Mouse (Mus musculus) heart, embryonic 13.5 days (tissue): ENCODE data around the gene Krtap3-2. TPM values are rescaled to one million over a fixed set of nuclear protein-coding genes. Genes with fewer than 3 reads are reported as not detected.

Source experiments
- ATAC-seq: fragments of 200-750 bp; cut with Nextera tagmentation; 2 replicates; pipeline ENCODE4 v1.8.0; 2017; ENCODE audit warnings: moderate TSS enrichment; ENCODE audit not compliant: insufficient number of reproducible peaks, low FRiP score, low TSS enrichment; ENCODE audit errors: extremely low read depth
- H3K27ac ChIP-seq: fragments of 300-500 bp; sonication (generic); replicated peaks from 2 replicates; pipeline ENCODE4 v1.5.1; 2015; ENCODE audit warnings: moderate library complexity, mild to moderate bottlenecking, inconsistent platforms
- H3K27me3 ChIP-seq: fragments of 300-500 bp; sonication (generic); replicated peaks from 2 replicates; pipeline ENCODE4 v1.6.1; 2015; ENCODE audit warnings: mild to moderate bottlenecking, inconsistent platforms
- H3K36me3 ChIP-seq: fragments of 300-500 bp; sonication (generic); 2 replicates; pipeline ENCODE4 v1.6.1; 2015; ENCODE audit warnings: mild to moderate bottlenecking, inconsistent platforms
- H3K4me1 ChIP-seq: fragments of 300-500 bp; sonication (generic); 2 replicates; pipeline ENCODE4 v1.6.1; 2015; ENCODE audit warnings: inconsistent platforms
- H3K4me2 ChIP-seq: fragments of 300-500 bp; sonication (generic); 2 replicates; pipeline ENCODE4 v1.6.1; 2015; ENCODE audit warnings: inconsistent platforms, mild to moderate bottlenecking, moderate library complexity
- H3K4me3 ChIP-seq: fragments of 300-500 bp; sonication (generic); 2 replicates; pipeline ENCODE4 v1.5.1; 2015; ENCODE audit warnings: moderate library complexity, mild to moderate bottlenecking, inconsistent platforms
- H3K9ac ChIP-seq: fragments of 300-500 bp; sonication (generic); 2 replicates; pipeline ENCODE4 v1.6.1; 2015; ENCODE audit warnings: inconsistent platforms, mild to moderate bottlenecking, moderate library complexity
- H3K9me3 ChIP-seq: fragments of 300-500 bp; sonication (generic); 2 replicates; pipeline ENCODE4 v1.6.1; 2016; ENCODE audit warnings: inconsistent platforms
- WGBS: fragments of 180-500 bp; shearing (Covaris S2); methylation state at CpG from one replicate; pipeline ENCODE4 v1.1.7; 2015; ENCODE audit warnings: mixed read lengths; 5-methylcytosine and 5-hydroxymethylcytosine counted together
- polyA plus RNA-seq: library from polyadenylated mRNA; unstranded; fragments of >200 nt; fragmentation: Nextera tagmentation; extraction: Ambion mirVana; gene quantifications from 2 replicates; pipeline ENCODE4 v1.2.1, GENCODE M21; 2015

The Krtap3-2 gene
- polyA plus RNA-seq, 1 experiment from 2014 or later, result not detected

- WGBS, result 74% methylated on average over 6 of the region's 6 CpGs
- H3K9ac ChIP-seq, result no peak overlapping the region
- no peak for ATAC-seq
- no peaks in the 10 kb centered on the region for H3K36me3 ChIP-seq
- no peak overlapping the region for H3K27ac ChIP-seq
- no peaks in the 10 kb centered on the region for H3K27me3 ChIP-seq
- peaks cover 4% of the 10 kb centered on the region; the same call in 1 of the 2 replicates for H3K4me1 ChIP-seq
- H3K9me3 ChIP-seq, result no peaks in the 10 kb centered on the region
- no peak overlapping the region for H3K4me2 ChIP-seq
- no peak overlapping the region for H3K4me3 ChIP-seq
Measured at GRCm38 (mm10) chr11:99562580-99562979, 5.9 kb upstream of the Krtap3-2 start.

- Histone ChIP-seq H3K4me1 (peaks cover 4% of the 10 kb centered on the region; the same call in 1 of the 2 replicates), H3K9me3 (no peaks in the 10 kb centered on the region), H3K27me3 (no peaks in the 10 kb centered on the region), H3K4me2 (no peak within 1 kb of the TSS), H3K9ac (no peak within 1 kb of the TSS), H3K36me3 (no peaks in the 10 kb centered on the region), H3K27ac (no peak within 1 kb of the TSS), H3K4me3 (no peak within 1 kb of the TSS)
- no peak for ATAC-seq
- WGBS, result 81% methylated on average over 9 of the region's 9 CpGs
Measured at GRCm38 (mm10) chr11:99559366-99559765, 2.7 kb upstream of the Krtap3-2 start, which contains the start of gene Gm11939. Gene Gm11939 (minus strand): TSS chr11:99559466.

- WGBS, result 68% methylated on average over 3 of the region's 3 CpGs
- no peak for ATAC-seq
Measured at GRCm38 (mm10) chr11:99557976-99558745, 1.5 kb upstream of the Krtap3-2 start.

DNA sequence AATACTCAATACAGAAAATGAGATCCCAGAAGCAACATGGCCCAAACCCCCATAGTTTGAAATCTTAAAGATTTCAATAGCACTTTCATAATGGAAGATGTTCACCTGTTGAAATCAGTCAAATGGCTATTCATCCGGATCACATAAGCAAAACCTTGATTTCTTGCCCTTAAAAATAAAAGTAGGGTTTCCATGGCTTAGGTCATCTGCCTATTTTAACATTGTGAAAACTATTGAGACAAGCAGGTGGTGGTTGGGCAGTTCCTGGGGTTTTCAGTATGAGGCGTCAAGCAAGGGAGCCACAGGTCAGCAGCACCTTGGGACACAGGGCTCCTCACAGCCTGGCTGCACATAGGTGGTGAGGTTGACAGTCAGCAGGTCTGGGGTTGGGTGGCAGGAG lies 458 bp downstream of the Krtap3-2 start:
- no peak overlapping the region for H3K27ac ChIP-seq
- no peak overlapping the region for H3K4me3 ChIP-seq
- H3K4me1 ChIP-seq, result peaks cover 4% of the 10 kb centered on the region; the same call in 1 of the 2 replicates
- 77% methylated on average over 2 of the region's 2 CpGs for WGBS
- H3K4me2 ChIP-seq, result no peak overlapping the region
- H3K9ac ChIP-seq, result no peak overlapping the region
- ATAC-seq, result no peak
- no peaks in the 10 kb centered on the region for H3K36me3 ChIP-seq
- H3K9me3 ChIP-seq, result no peaks in the 10 kb centered on the region
- no peaks in the 10 kb centered on the region for H3K27me3 ChIP-seq

More at GRCm38 (mm10) chr11:99557976-99558745, 1.5 kb upstream of the Krtap3-2 start:
- Histone ChIP-seq H3K9me3 (no peaks in the 10 kb centered on the region), H3K4me1 (peaks cover 4% of the 10 kb centered on the region; the same call in 1 of the 2 replicates), H3K9ac (no peak overlapping the region), H3K27me3 (no peaks in the 10 kb centered on the region), H3K4me3 (no peak overlapping the region), H3K4me2 (no peak overlapping the region), H3K36me3 (no peaks in the 10 kb centered on the region), H3K27ac (no peak overlapping the region)

- Histone ChIP-seq H3K9ac (no peak within 1 kb of the TSS), H3K4me3 (no peak within 1 kb of the TSS), H3K27ac (no peak within 1 kb of the TSS), H3K9me3 (peaks cover 3% of the 10 kb centered on the region; the same call in 1 of the 2 replicates), H3K4me1 (no peaks in the 10 kb centered on the region), H3K4me2 (no peak within 1 kb of the TSS), H3K27me3 (no peaks in the 10 kb centered on the region), H3K36me3 (no peaks in the 10 kb centered on the region)
- ATAC-seq, result no peak
- WGBS, result 57% methylated on average over 4 of the region's 4 CpGs
Measured at GRCm38 (mm10) chr11:99550765-99551164, 5.9 kb downstream of the Krtap3-2 start, which contains the start of gene Krtap3-3. Gene Krtap3-3 (minus strand): TSS chr11:99550865.

DNA sequence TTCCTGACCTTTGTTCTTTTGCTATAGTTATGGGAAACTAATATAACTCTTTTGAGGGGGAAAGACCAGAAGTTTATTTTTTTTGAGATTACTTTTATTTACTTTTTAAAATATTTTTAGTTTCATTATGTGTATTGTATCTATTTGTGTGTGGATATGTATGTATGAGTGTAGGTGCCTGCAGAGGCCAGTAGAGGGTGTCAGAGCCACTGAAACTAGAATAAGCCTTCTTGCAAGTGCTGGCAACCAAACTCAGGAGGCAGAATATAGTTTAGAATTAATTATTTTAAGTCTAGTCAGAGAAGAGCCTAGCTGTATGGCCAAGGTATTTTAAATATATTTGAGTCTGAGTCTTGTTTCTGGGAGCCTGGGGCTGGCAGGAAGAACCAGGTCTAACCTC lies 8.8 kb downstream of the Krtap3-2 start:
- no peak overlapping the region for H3K4me2 ChIP-seq
- H3K4me3 ChIP-seq, result no peak overlapping the region
- H3K9ac ChIP-seq, result no peak overlapping the region
- no peaks in the 10 kb centered on the region for H3K4me1 ChIP-seq
- ATAC-seq, result no peak
- H3K9me3 ChIP-seq, result peaks cover 3% of the 10 kb centered on the region; the same call in 1 of the 2 replicates
- no peaks in the 10 kb centered on the region for H3K27me3 ChIP-seq
- no peak overlapping the region for H3K27ac ChIP-seq
- no peaks in the 10 kb centered on the region for H3K36me3 ChIP-seq

- no peaks in the 10 kb centered on the region for H3K36me3 ChIP-seq
- no peak overlapping the region for H3K27ac ChIP-seq
- H3K27me3 ChIP-seq, result no peaks in the 10 kb centered on the region
- no peaks in the 10 kb centered on the region for H3K9me3 ChIP-seq
- no peak for ATAC-seq
- H3K4me1 ChIP-seq, result no peaks in the 10 kb centered on the region
- peak overlapping the region; percentile 37 for H3K4me2 ChIP-seq
- no peak overlapping the region for H3K4me3 ChIP-seq
- H3K9ac ChIP-seq, result no peak overlapping the region
- 49% methylated on average over 9 of the region's 9 CpGs for WGBS
Measured at GRCm38 (mm10) chr11:99539721-99540120, 16.9 kb downstream of the Krtap3-2 start.

- H3K4me1 ChIP-seq, result no peaks in the 10 kb centered on the region
- no peaks in the 10 kb centered on the region for H3K36me3 ChIP-seq
- no peak within 1 kb of the TSS for H3K4me3 ChIP-seq
- H3K4me2 ChIP-seq, result no peak within 1 kb of the TSS
- H3K27me3 ChIP-seq, result no peaks in the 10 kb centered on the region
- H3K9me3 ChIP-seq, result no peaks in the 10 kb centered on the region
- ATAC-seq, result no peak
- no peak within 1 kb of the TSS for H3K9ac ChIP-seq
- H3K27ac ChIP-seq, result no peak within 1 kb of the TSS
- 73% methylated on average over 13 of the region's 13 CpGs for WGBS
Measured at GRCm38 (mm10) chr11:99521288-99521860, 35.3 kb downstream of the Krtap3-2 start, which contains the start of gene Krt39. Gene Krt39 (minus strand): TSS chr11:99521338.

- Histone ChIP-seq H3K4me3 (no peak overlapping the region), H3K9ac (no peak overlapping the region), H3K27ac (no peak overlapping the region), H3K9me3 (no peaks in the 10 kb centered on the region), H3K4me1 (no peaks in the 10 kb centered on the region), H3K4me2 (no peak overlapping the region), H3K27me3 (no peaks in the 10 kb centered on the region), H3K36me3 (no peaks in the 10 kb centered on the region)
- ATAC-seq, result no peak
- 72% methylated on average over 8 of the region's 8 CpGs for WGBS
Measured at GRCm38 (mm10) chr11:99514098-99514497, 42.6 kb downstream of the Krtap3-2 start.
